Mouse (Mus musculus) right cerebral cortex, adult 2 months (tissue): ENCODE data around the gene Tnfaip8l1.

ENCODE experiments used
- DNase-seq, 2 experiments: peaks; one replicate each; pipeline ENCODE4 v3.0.0; 2021 to 2022; ENCODE audit warnings: low spot score in 2 of 2

Tnfaip8l1 gene

GRCm38 (mm10) chr17:56219805-56220204, 57.5 kb downstream of the Tnfaip8l1 start:
- DNase-seq: no peak
